Mouse (Mus musculus): Measurements from ENCODE around the gene Ifne.
"Not testable (repeated sequence)": the region's sequence is repeated elsewhere in the genome, so short reads cannot be mapped to it uniquely, and the experiment has no call there.

DNA sequence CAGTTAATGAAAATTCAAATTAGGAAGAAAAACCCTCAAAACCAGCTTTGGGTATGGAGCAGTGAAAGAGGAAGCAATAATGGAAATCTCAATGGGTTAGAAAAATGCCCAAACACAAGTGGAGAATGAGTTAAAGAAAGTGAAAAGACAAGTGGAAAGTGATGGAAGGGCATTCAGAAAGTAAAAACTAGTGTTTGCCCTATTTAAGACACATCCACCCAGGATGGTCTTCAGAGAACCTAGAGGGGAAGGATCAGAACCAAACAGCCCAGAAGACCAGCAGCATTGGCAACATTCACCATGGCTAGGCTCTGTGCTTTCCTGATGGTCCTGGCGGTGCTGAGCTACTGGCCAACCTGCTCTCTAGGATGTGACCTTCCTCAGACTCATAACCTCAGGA, 44.8 kb downstream of the Ifne start, which contains the start of gene Ifna5:
- TF ChIP-seq ZC3H11A (IDR thresholded peaks at IDR 0.05; ENCODE audit: low read depth, low read length); POLR2A (IDR thresholded peaks at IDR 0.05; ENCODE audit: control insufficient read depth in 1 of 2, insufficient read depth in 1 of 2, low read depth in 1 of 2, low read length in 2 of 2, poor library complexity in 1 of 2); EP300 (IDR thresholded peaks at IDR 0.05; ENCODE audit: low read depth in 1 of 2, low read length in 2 of 2); CTCF (IDR thresholded peaks at IDR 0.05 in 2 of 3, conservative IDR thresholded peaks at IDR 0.05 in 1 of 3; ENCODE audit: control insufficient read depth in 1 of 3, insufficient read depth in 1 of 3, low read depth in 2 of 3, low read length in 3 of 3, poor library complexity in 1 of 3, severe bottlenecking in 1 of 3); GABPA (IDR thresholded peaks at IDR 0.05; ENCODE audit: low read depth, low read length); ELF1 (IDR thresholded peaks at IDR 0.05; ENCODE audit: low read depth, low read length); SMC3 (IDR thresholded peaks at IDR 0.05; ENCODE audit: low read depth, low read length); UBTF (IDR thresholded peaks at IDR 0.05; ENCODE audit: borderline replicate concordance, insufficient read depth, low read depth, low read length); MAX (IDR thresholded peaks at IDR 0.05; ENCODE audit: low read length); CHD1 (IDR thresholded peaks at IDR 0.05; ENCODE audit: low read depth, low read length): not testable (repeated sequence)
